Comparison of ENCODE assay signal across 8 mouse cellular contexts in the genomic region with DNA sequence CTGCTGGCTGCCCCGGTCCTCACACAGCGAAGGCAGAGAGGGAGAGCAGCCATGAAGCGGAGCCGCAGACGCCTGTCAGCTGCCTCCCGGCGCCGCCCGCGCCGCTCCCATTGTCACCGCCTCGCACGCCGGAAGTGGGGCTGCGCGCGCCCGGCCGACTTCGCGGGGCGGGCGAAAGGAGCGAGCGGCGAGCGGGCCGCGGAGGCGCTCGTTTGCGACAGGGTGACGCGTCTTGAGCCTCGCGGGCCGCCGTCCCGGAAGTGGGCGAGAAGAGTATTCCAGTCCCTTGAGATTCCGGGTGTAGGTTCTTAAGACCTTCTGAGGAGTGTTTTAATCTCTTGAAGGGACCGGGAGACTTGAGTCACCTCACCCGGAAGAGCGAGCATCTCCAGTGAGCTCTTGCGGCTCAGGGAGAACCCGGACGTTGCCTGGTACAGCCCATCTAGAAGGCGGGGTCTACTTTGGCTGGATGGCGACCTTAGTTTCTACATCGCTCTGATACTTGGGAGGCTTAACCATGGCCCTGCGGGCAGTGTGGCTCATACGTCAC. TPM values are rescaled to one million over a fixed set of nuclear protein-coding genes. Genes with fewer than 3 reads are reported as not detected.
DNase-seq lines count a peak whose midpoint lies in the region; ATAC-seq lines count a peak whose summit lies in the region.

Gene Exoc5, minus strand, starts transcription at position 380 of the 550 bp plus-strand sequence.

- H3K36me3 ChIP-seq in hindbrain, embryonic 11.5 days (ENCODE audit: control insufficient read depth, insufficient read depth, low read length): no peaks in the 10 kb centered on the region

- H3K9me3 ChIP-seq in hindbrain, embryonic 11.5 days (ENCODE audit: control insufficient read depth, low read length): no peaks in the 10 kb centered on the region

- peak within 1 kb of the TSS; percentile 48 for H3K4me2 ChIP-seq in hindbrain, embryonic 11.5 days (replicated peaks; ENCODE audit: low read depth, low read length)

- WGBS in hindbrain, embryonic 11.5 days: under 1% methylated on average over 48 of the region's 53 CpGs

- H3K27ac ChIP-seq in hindbrain, embryonic 11.5 days (ENCODE audit: low read depth, low read length): peak within 1 kb of the TSS; percentile 98

- peak; percentile 95 for ATAC-seq in hindbrain, embryonic 11.5 days (ENCODE audit: low FRiP score)

- no peaks in the 10 kb centered on the region for H3K27me3 ChIP-seq in hindbrain, embryonic 11.5 days (ENCODE audit: control insufficient read depth, insufficient read depth, low read length)

- H3K4me1 ChIP-seq in hindbrain, embryonic 11.5 days (replicated peaks; ENCODE audit: control insufficient read depth, insufficient read depth, low read length): no peaks in the 10 kb centered on the region

- H3K9ac ChIP-seq in hindbrain, embryonic 11.5 days (ENCODE audit: low read depth, low read length): peak within 1 kb of the TSS; percentile 97

- peak within 1 kb of the TSS; percentile 95 for H3K4me3 ChIP-seq in hindbrain, embryonic 11.5 days (ENCODE audit: low read depth, low read length)

- DNase-seq in Muller cell, postnatal 12 days (ENCODE audit: inconsistent ontology term): peak; percentile 97
- peak; percentile 95 for DNase-seq in cerebellum, adult 9-11 months
- peak; percentile 91 to 98 for DNase-seq in frontal cortex, adult 2 months (ENCODE audit: extremely low spot score in 1 of 2, low spot score in 1 of 2)
- DNase-seq in hindbrain, embryonic 11.5 days (ENCODE audit: low spot score): peak; percentile 97
- peak; percentile 94 to 96 for DNase-seq in layer of hippocampus, postnatal 10 days (ENCODE audit: low spot score in 2 of 2)
- DNase-seq in lung, postnatal 10 days: peak; percentile 97
- peak; percentile 97 for DNase-seq in ovary, postnatal 36 days (ENCODE audit: low spot score)
- peak; percentile 96 for DNase-seq in thymus, postnatal 25 days

RNA-seq across cellular contexts. Expression of gene Exoc5, which starts in this region (rescaled TPM):
- 31.3 and 34.1 TPM in 2 replicates for polyA plus RNA-seq in frontal cortex, adult 2 months (2012; rRNA removed)
- 94.2 and 97.6 TPM in 2 replicates for polyA plus RNA-seq in hindbrain, embryonic 11.5 days (2014; fragmentation: Nextera tagmentation; extraction: Ambion mirVana)
- 10 to 100 TPM; 65.0 to 67.4 TPM for total RNA-seq in layer of hippocampus, postnatal 10 days (2021)

Comparison
In these comparisons a context has a peak if more than half of its experiments do, and no peak if none do; other contexts are left out.
1. Peak in every context shown above with its lines: DNase-seq, ATAC-seq, H3K4me3 ChIP-seq and H3K27ac ChIP-seq.